Mouse (Mus musculus): Measurements from ENCODE around the gene Serpine3. TPM values are rescaled to one million over a fixed set of nuclear protein-coding genes. Genes with fewer than 3 reads are reported as not detected.

Gene Serpine3
- total RNA-seq (2014; rRNA removed) (not detected in 2 replicates), polyA plus RNA-seq (2015; fragmentation: Nextera tagmentation; extraction: Ambion mirVana) (not detected in 2 replicates)

GRCm38 (mm10) chr14:62663367-62663766 lies at the start of gene Serpine3:
Serpine3 (plus strand) TSS chr14:62663667.
- Histone ChIP-seq H3K9ac (replicated peaks; ENCODE audit: low read length) (no peak within 1 kb of the TSS), H3K4me3 (ENCODE audit: low read length) (no peak within 1 kb of the TSS), H3K4me2 (ENCODE audit: low read depth, low read length) (no peak within 1 kb of the TSS), H3K27ac (no peak within 1 kb of the TSS), H3K4me1 (ENCODE audit: insufficient read depth, low read length) (no peaks in the 10 kb centered on the region), H3K9me3 (ENCODE audit: low read length) (no peaks in the 10 kb centered on the region), H3K36me3 (ENCODE audit: insufficient read depth, low read length) (no peaks in the 10 kb centered on the region), H3K27me3 (ENCODE audit: insufficient read depth, low read length) (no peaks in the 10 kb centered on the region)
- 87% methylated on average over 8 of the region's 8 CpGs for WGBS
- TF ChIP-seq CTCF (IDR thresholded peaks at IDR 0.05; ENCODE audit: low read depth): no peak
- no peak for DNase-seq (ENCODE audit: low spot score)
- no peak for ATAC-seq

GRCm38 (mm10) chr14:62622393-62622792 lies 41.1 kb upstream of the Serpine3 start:
- H3K4me1 ChIP-seq (ENCODE audit: insufficient read depth, low read length): no peaks in the 10 kb centered on the region
- ATAC-seq: peak; percentile 62; the same call in 1 of the 2 replicates
- H3K27me3 ChIP-seq (ENCODE audit: insufficient read depth, low read length): no peaks in the 10 kb centered on the region

GRCm38 (mm10) chr14:62627951-62628350 lies 35.5 kb upstream of the Serpine3 start:
- no peak for DNase-seq (ENCODE audit: low spot score)
- H3K27me3 ChIP-seq (ENCODE audit: insufficient read depth, low read length): no peaks in the 10 kb centered on the region
- ATAC-seq: no peak
- TF ChIP-seq CTCF (IDR thresholded peaks at IDR 0.05; ENCODE audit: low read depth): no peak
- no peaks in the 10 kb centered on the region for H3K36me3 ChIP-seq (ENCODE audit: insufficient read depth, low read length)
- H3K9ac ChIP-seq (replicated peaks; ENCODE audit: low read length): no peak overlapping the region
- H3K4me2 ChIP-seq (ENCODE audit: low read depth, low read length): no peak overlapping the region
- H3K27ac ChIP-seq: no peak overlapping the region
- no peaks in the 10 kb centered on the region for H3K4me1 ChIP-seq (ENCODE audit: insufficient read depth, low read length)
- H3K4me3 ChIP-seq (ENCODE audit: low read length): no peak overlapping the region
- no peaks in the 10 kb centered on the region for H3K9me3 ChIP-seq (ENCODE audit: low read length)
- 87% methylated on average over 5 of the region's 5 CpGs for WGBS

More at GRCm38 (mm10) chr14:62622393-62622792, 41.1 kb upstream of the Serpine3 start:
- Histone ChIP-seq H3K4me3 (ENCODE audit: low read length) (no peak overlapping the region), H3K27ac (no peak overlapping the region), H3K9ac (replicated peaks; ENCODE audit: low read length) (no peak overlapping the region), H3K4me2 (ENCODE audit: low read depth, low read length) (no peak overlapping the region), H3K36me3 (ENCODE audit: insufficient read depth, low read length) (no peaks in the 10 kb centered on the region), H3K9me3 (ENCODE audit: low read length) (no peaks in the 10 kb centered on the region)
- WGBS: 48% methylated on average over 3 of the region's 3 CpGs
- TF ChIP-seq CTCF (IDR thresholded peaks at IDR 0.05; ENCODE audit: low read depth): no peak
- peak; percentile 40 for DNase-seq (ENCODE audit: low spot score)

- TF ChIP-seq CTCF (IDR thresholded peaks at IDR 0.05; ENCODE audit: low read depth): no peak
- Histone ChIP-seq H3K36me3 (ENCODE audit: insufficient read depth, low read length) (no peaks in the 10 kb centered on the region), H3K9me3 (ENCODE audit: low read length) (no peaks in the 10 kb centered on the region), H3K4me3 (ENCODE audit: low read length) (no peak overlapping the region), H3K4me2 (ENCODE audit: low read depth, low read length) (peak overlapping the region; percentile 27), H3K9ac (replicated peaks; ENCODE audit: low read length) (no peak overlapping the region; the same call in 1 of the 2 replicates), H3K27me3 (ENCODE audit: insufficient read depth, low read length) (no peaks in the 10 kb centered on the region), H3K4me1 (ENCODE audit: insufficient read depth, low read length) (no peaks in the 10 kb centered on the region; the same call in 1 of the 2 replicates), H3K27ac (peak overlapping the region; percentile 43; the same call in 1 of the 2 replicates)
- 24% methylated on average over 9 of the region's 9 CpGs for WGBS
- ATAC-seq (peak; percentile 59; the same call in 1 of the 2 replicates), DNase-seq (ENCODE audit: low spot score) (peak; percentile 65)
Measured at GRCm38 (mm10) chr14:62637436-62638344, 25.8 kb upstream of the Serpine3 start.

GRCm38 (mm10) chr14:62638345-62638702 lies 25.1 kb upstream of the Serpine3 start:
- Histone ChIP-seq H3K9ac (replicated peaks; ENCODE audit: low read length) (no peak overlapping the region), H3K4me3 (ENCODE audit: low read length) (no peak overlapping the region), H3K4me2 (ENCODE audit: low read depth, low read length) (peak overlapping the region; percentile 27), H3K36me3 (ENCODE audit: insufficient read depth, low read length) (no peaks in the 10 kb centered on the region), H3K4me1 (ENCODE audit: insufficient read depth, low read length) (no peaks in the 10 kb centered on the region; the same call in 1 of the 2 replicates), H3K27ac (peak overlapping the region; percentile 43; the same call in 1 of the 2 replicates), H3K27me3 (ENCODE audit: insufficient read depth, low read length) (no peaks in the 10 kb centered on the region), H3K9me3 (ENCODE audit: low read length) (no peaks in the 10 kb centered on the region)
- 53% methylated on average over 6 of the region's 6 CpGs for WGBS
- no peak for TF ChIP-seq CTCF (IDR thresholded peaks at IDR 0.05; ENCODE audit: low read depth)
- ATAC-seq: peak; percentile 35; the same call in 1 of the 2 replicates
- DNase-seq (ENCODE audit: low spot score): no peak

GRCm38 (mm10) chr14:62639111-62639510 lies 24.4 kb upstream of the Serpine3 start:
- DNase-seq (ENCODE audit: low spot score) (peak; percentile 22), ATAC-seq (no peak)
- Histone ChIP-seq H3K4me2 (ENCODE audit: low read depth, low read length) (no peak overlapping the region), H3K36me3 (ENCODE audit: insufficient read depth, low read length) (no peaks in the 10 kb centered on the region), H3K27me3 (ENCODE audit: insufficient read depth, low read length) (no peaks in the 10 kb centered on the region), H3K4me1 (ENCODE audit: insufficient read depth, low read length) (no peaks in the 10 kb centered on the region; the same call in 1 of the 2 replicates), H3K9ac (replicated peaks; ENCODE audit: low read length) (no peak overlapping the region), H3K27ac (no peak overlapping the region), H3K9me3 (ENCODE audit: low read length) (no peaks in the 10 kb centered on the region), H3K4me3 (ENCODE audit: low read length) (no peak overlapping the region)
- WGBS: 63% methylated on average over 6 of the region's 6 CpGs
- peak; percentile 54 for TF ChIP-seq CTCF (IDR thresholded peaks at IDR 0.05; ENCODE audit: low read depth)

All from hindbrain, postnatal 0 days (tissue).